Mouse (Mus musculus) CH12.LX (cell line): ENCODE results near the gene Ppp1r14d. TPM values are rescaled to one million over a fixed set of nuclear protein-coding genes. Genes with fewer than 3 reads are reported as not detected.

Source experiments
- DNase-seq: peaks from one replicate; pipeline ENCODE4 v3.0.0-alpha.2; 2013; ENCODE audit errors: extremely low read depth
- H3K27ac ChIP-seq: 2 replicates; pipeline ENCODE4 v1.5.1; 2012; ENCODE audit warnings: low read depth, mild to moderate bottlenecking, control low read depth, moderate library complexity; ENCODE audit not compliant: insufficient read depth
- H3K27me3 ChIP-seq: replicated peaks from 2 replicates; pipeline ENCODE3; 2012; ENCODE audit warnings: inconsistent platforms
- H3K36me3 ChIP-seq, 2 experiments: replicated peaks in 1 of 2; 2 replicates each; pipeline versions ENCODE3 to v1.6.1; 2012; ENCODE audit warnings: inconsistent platforms in 1 of 2, low read length in 1 of 2, mild to moderate bottlenecking in 1 of 2, mixed read lengths in 1 of 2, moderate library complexity in 1 of 2; ENCODE audit not compliant: control insufficient read depth in 1 of 2, insufficient read depth in 1 of 2
- H3K4me1 ChIP-seq, 2 experiments: 2 replicates each; pipeline ENCODE4 v1.6.1; 2012; ENCODE audit warnings: inconsistent platforms in 1 of 2, moderate library complexity in 1 of 2; ENCODE audit not compliant: insufficient read depth in 2 of 2, control insufficient read depth in 1 of 2
- H3K4me2 ChIP-seq: 2 replicates; pipeline ENCODE4 v1.6.1; 2012; ENCODE audit warnings: low read depth, mild to moderate bottlenecking, control low read depth; ENCODE audit not compliant: poor library complexity, insufficient read depth, severe bottlenecking
- H3K4me3 ChIP-seq, 3 experiments: fragments of 150-350 bp in 1 of 3; sonication (generic) in 1 of 3; replicated peaks in 1 of 3; 2 replicates each; pipeline versions ENCODE3 to v1.5.1; 2011 to 2012; ENCODE audit warnings: low read depth in 2 of 3, low read length in 2 of 3, mild to moderate bottlenecking in 2 of 3, moderate library complexity in 2 of 3, control low read depth in 1 of 3, improper control_type of control experiment in 1 of 3, inconsistent platforms in 1 of 3, mixed read lengths in 1 of 3; ENCODE audit not compliant: poor library complexity in 1 of 3
- H3K79me2 ChIP-seq: replicated peaks from 2 replicates; pipeline ENCODE4 v1.6.1; 2012; ENCODE audit warnings: mild to moderate bottlenecking, moderate library complexity; ENCODE audit not compliant: control insufficient read depth, poor library complexity, insufficient read depth, severe bottlenecking; ENCODE audit errors: extremely low read depth
- H3K9ac ChIP-seq: 2 replicates; pipeline ENCODE4 v1.6.1; 2012; ENCODE audit warnings: low read depth, mild to moderate bottlenecking, control low read depth, moderate library complexity; ENCODE audit not compliant: insufficient read depth
- H3K9me3 ChIP-seq: replicated peaks from 2 replicates; pipeline ENCODE3; 2012; ENCODE audit warnings: low read length, inconsistent platforms, mixed read lengths
- BHLHE40 ChIP-seq: IDR thresholded peaks from 2 replicates; pipeline ENCODE4 v1.6.1; 2011; ENCODE audit warnings: mild to moderate bottlenecking, low read depth, low read length, improper control_type of control experiment
- CHD1 ChIP-seq: IDR thresholded peaks from 2 replicates; pipeline ENCODE4 v1.6.1; 2012; ENCODE audit warnings: low read depth, low read length, improper control_type of control experiment, inconsistent platforms
- ELF1 ChIP-seq: IDR thresholded peaks from 2 replicates; pipeline ENCODE4 v1.6.1; 2014; ENCODE audit warnings: low read depth, mild to moderate bottlenecking, inconsistent platforms, low read length, improper control_type of control experiment
- EP300 ChIP-seq: IDR thresholded peaks from 2 replicates; pipeline ENCODE4 v1.6.1; 2011; ENCODE audit warnings: low read length, improper control_type of control experiment
- ETS1 ChIP-seq: conservative IDR thresholded peaks from 2 replicates; pipeline ENCODE4 v1.6.1; 2012; ENCODE audit warnings: low read depth, mild to moderate bottlenecking, inconsistent platforms, low read length, improper control_type of control experiment, moderate library complexity
- GABPA ChIP-seq: IDR thresholded peaks from 2 replicates; pipeline ENCODE4 v1.6.1; 2012; ENCODE audit warnings: low read depth, low read length, improper control_type of control experiment, inconsistent platforms; ENCODE audit not compliant: insufficient replicate concordance
- IRF4 ChIP-seq: IDR thresholded peaks from 2 replicates; pipeline ENCODE4 v1.6.1; 2014; ENCODE audit warnings: low read depth, mild to moderate bottlenecking, inconsistent platforms, low read length, improper control_type of control experiment
- JUND ChIP-seq: conservative IDR thresholded peaks from 2 replicates; pipeline ENCODE4 v1.6.1; 2011; ENCODE audit warnings: low read depth, low read length, improper control_type of control experiment
- MAFK ChIP-seq: IDR thresholded peaks from 2 replicates; pipeline ENCODE4 v1.6.1; 2011; ENCODE audit warnings: low read length, improper control_type of control experiment; ENCODE audit not compliant: insufficient replicate concordance
- MXI1 ChIP-seq: IDR thresholded peaks from 2 replicates; pipeline ENCODE4 v1.6.1; 2011; ENCODE audit warnings: mild to moderate bottlenecking, low read depth, low read length, improper control_type of control experiment
- NELFE ChIP-seq: IDR thresholded peaks from 2 replicates; pipeline ENCODE4 v1.6.1; 2011; ENCODE audit warnings: low read depth, low read length, improper control_type of control experiment
- NRF1 ChIP-seq: IDR thresholded peaks from 2 replicates; pipeline ENCODE4 v1.6.1; 2014; ENCODE audit warnings: low read depth, mild to moderate bottlenecking, inconsistent platforms, low read length, improper control_type of control experiment, moderate library complexity
- RCOR1 ChIP-seq: conservative IDR thresholded peaks from 2 replicates; pipeline ENCODE4 v1.6.1; 2012; ENCODE audit warnings: low read depth, mild to moderate bottlenecking, inconsistent platforms, low read length, improper control_type of control experiment
- TBP ChIP-seq: conservative IDR thresholded peaks from 2 replicates; pipeline ENCODE4 v1.6.1; 2011; ENCODE audit warnings: low read depth, low read length, improper control_type of control experiment
- TCF12 ChIP-seq: IDR thresholded peaks from 2 replicates; pipeline ENCODE4 v1.6.1; 2014; ENCODE audit warnings: low read depth, mild to moderate bottlenecking, inconsistent platforms, low read length, improper control_type of control experiment
- ZKSCAN1 ChIP-seq: IDR thresholded peaks from 2 replicates; pipeline ENCODE4 v1.6.1; 2012; ENCODE audit warnings: low read depth, inconsistent platforms, low read length, improper control_type of control experiment, borderline replicate concordance
- ZMIZ1 ChIP-seq: IDR thresholded peaks from 2 replicates; pipeline ENCODE4 v1.6.1; 2012; ENCODE audit warnings: low read depth, mild to moderate bottlenecking, inconsistent platforms, low read length, improper control_type of control experiment
- dilution Hi-C: fragments of 300-500 bp; cut with MboI; formaldehyde crosslinking; loops from 2 replicates; pipeline ENCODE4 v1.14.3; 2020; ENCODE audit warnings: low sequenced_read_pairs; ENCODE audit not compliant: extremely low pct_unique_long_range_greater_than_20kb, extremely low pct_ligation_motif_present
- in situ Hi-C: fragments of 300-500 bp; cut with MboI; formaldehyde crosslinking; loops from 3 replicates; pipeline ENCODE4 v1.14.3; 2019; ENCODE audit warnings: low sequenced_read_pairs, low pct_ligation_motif_present, low pct_unique_long_range_greater_than_20kb, mixed read lengths
- polyA plus RNA-seq: library from polyadenylated mRNA; unstranded; fragments of >175 nt; gene quantifications from 2 replicates; pipeline ENCODE4 v1.2.1, GENCODE M21; 2012; ENCODE audit warnings: low read depth; ENCODE audit not compliant: insufficient read length
- total RNA-seq, 2 experiments: library from RNA; depleted of rRNA; stranded (reverse); fragments of 300-350 nt in 1 of 2; fragments of >200 nt in 1 of 2; gene quantifications; 2 replicates each; pipeline ENCODE4 v1.2.3; 2012 to 2014

Ppp1r14d gene
- total and polyA plus RNA-seq, 3 experiments: not detected

DNA sequence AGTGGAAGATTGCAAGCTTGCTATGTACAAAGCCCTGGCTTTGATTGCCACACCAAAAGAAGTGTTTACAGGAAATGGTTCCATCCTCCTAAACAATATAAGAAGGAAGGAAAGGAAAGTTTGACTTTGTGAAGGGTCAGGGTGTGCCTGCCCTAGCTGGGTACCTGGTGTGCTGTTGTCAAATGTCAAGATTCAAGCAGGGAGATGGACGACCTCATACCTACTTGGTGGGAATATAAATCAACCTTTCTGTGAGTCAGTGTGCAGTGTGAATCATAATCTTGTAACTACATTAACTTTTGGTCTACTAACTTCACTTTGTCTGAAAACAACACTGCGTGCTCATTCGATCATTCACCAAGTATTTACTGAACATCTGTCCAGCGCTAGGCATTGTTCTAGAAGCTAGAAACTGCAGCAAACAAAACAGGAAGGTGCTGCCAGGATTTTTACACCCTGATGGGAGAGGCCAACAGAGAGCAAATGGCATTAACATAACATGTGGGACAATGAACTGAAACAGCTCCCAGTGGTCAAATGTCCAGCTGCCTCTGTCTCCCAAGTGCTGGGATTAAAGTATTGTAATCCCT is 25.7 kb downstream of the Ppp1r14d start:
- H3K4me1 ChIP-seq: peaks cover 0 to 8% of the 10 kb centered on the region in 2 experiments; a peak in 2 of 4 replicates
- no peak overlapping the region for H3K4me3 ChIP-seq
- in situ Hi-C loops (no loop called here), dilution Hi-C loops (no loop called here)
- H3K27ac ChIP-seq: no peak overlapping the region
- no peak for DNase-seq
- H3K4me2 ChIP-seq: no peak overlapping the region
- H3K9ac ChIP-seq: no peak overlapping the region
- peaks cover 0 to 8% of the 10 kb centered on the region in 2 experiments for H3K36me3 ChIP-seq
- no peaks in the 10 kb centered on the region for H3K27me3 ChIP-seq
- TF ChIP-seq IRF4 (no peak), NRF1 (no peak), ZMIZ1 (no peak), CHD1 (no peak), JUND (no peak), RCOR1 (no peak), MAFK (no peak)
- TF ChIP-seq, all 38 proteins: peak for 0
- Histone ChIP-seq H3K79me2 (peaks cover 2% of the 10 kb centered on the region), H3K9me3 (no peaks in the 10 kb centered on the region)

DNA sequence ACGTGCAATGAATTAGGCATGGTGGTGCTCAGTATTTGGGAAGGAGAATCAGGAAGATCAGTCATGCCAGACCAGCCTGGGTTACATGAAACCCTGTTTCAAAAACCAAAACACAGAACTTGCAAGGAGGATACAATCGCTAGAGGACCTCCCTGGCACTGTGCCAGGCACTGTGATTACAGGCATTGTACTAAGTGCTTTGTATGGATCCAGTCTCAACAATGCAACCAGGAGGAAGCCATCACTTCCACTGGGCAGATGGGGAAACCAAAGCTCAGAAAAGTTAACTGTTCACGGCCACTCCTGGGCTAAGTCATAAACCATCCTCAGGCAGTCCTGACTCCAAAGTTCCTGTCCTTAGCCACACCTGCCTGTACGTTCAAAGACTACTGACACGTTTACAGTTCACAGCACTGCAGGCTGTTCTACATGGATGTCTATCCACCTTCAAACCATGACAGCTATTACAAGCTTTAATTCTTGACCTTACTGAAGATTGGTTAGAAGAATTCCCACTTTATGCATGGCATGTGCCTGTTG is 26.7 kb downstream of the Ppp1r14d start:
- DNase-seq: no peak
- dilution Hi-C loops: no loop called here

More for the DNA sequence above, 26.7 kb downstream of the Ppp1r14d start:
- in situ Hi-C loops: no loop called here
- Histone ChIP-seq H3K27ac (no peak overlapping the region), H3K36me3 (peaks cover 0 to 8% of the 10 kb centered on the region in 2 experiments), H3K27me3 (no peaks in the 10 kb centered on the region), H3K9ac (no peak overlapping the region), H3K79me2 (peaks cover 2% of the 10 kb centered on the region), H3K4me1 (peaks cover 0 to 14% of the 10 kb centered on the region in 2 experiments), H3K4me3 (no peak overlapping the region), H3K4me2 (no peak overlapping the region), H3K9me3 (no peaks in the 10 kb centered on the region)
- no peak for TF ChIP-seq RCOR1
- TF ChIP-seq ETS1: no peak
- no peak for TF ChIP-seq ZKSCAN1
- no peak for TF ChIP-seq BHLHE40
- no peak for TF ChIP-seq GABPA
- no peak for TF ChIP-seq CHD1
- no peak for TF ChIP-seq NELFE
- TF ChIP-seq TCF12: no peak
- TF ChIP-seq TBP: no peak
- TF ChIP-seq NRF1: no peak
- no peak for TF ChIP-seq IRF4
- no peak for TF ChIP-seq ELF1
- TF ChIP-seq EP300: no peak
- no peak for TF ChIP-seq MXI1
